Mouse (Mus musculus) lung, postnatal 0 days (tissue): ENCODE measurements at regions not wholly inside any gene's neighbourhood (a gene's known extent, or its start where the extent isn't known, plus 50 kb on each side); places are given as distances from the start of the nearest gene placed in this dataset.

ENCODE experiments used
- CTCF ChIP-seq: IDR thresholded peaks from 2 replicates; pipeline ENCODE4 v1.5.1; 2016; ENCODE audit warnings: antibody characterized with exemption, mild to moderate bottlenecking
- EP300 ChIP-seq: IDR thresholded peaks from 2 replicates; pipeline ENCODE4 v1.6.1; 2016; ENCODE audit warnings: antibody characterized with exemption, mild to moderate bottlenecking, control low read depth

- no peak for TF ChIP-seq CTCF
- no peak for TF ChIP-seq EP300
These were observed 262.1 kb upstream of the 4931429L15Rik start for GRCm38 (mm10) chr9:46581844-46582243.
